Mouse (Mus musculus): Measurements from ENCODE around the gene Gys1. TPM values are rescaled to one million over a fixed set of nuclear protein-coding genes. Genes with fewer than 3 reads are reported as not detected.

The Gys1 gene
- total and polyA plus RNA-seq, 3 experiments: 14.0 to 27.2 (median 23.9) TPM

DNA sequence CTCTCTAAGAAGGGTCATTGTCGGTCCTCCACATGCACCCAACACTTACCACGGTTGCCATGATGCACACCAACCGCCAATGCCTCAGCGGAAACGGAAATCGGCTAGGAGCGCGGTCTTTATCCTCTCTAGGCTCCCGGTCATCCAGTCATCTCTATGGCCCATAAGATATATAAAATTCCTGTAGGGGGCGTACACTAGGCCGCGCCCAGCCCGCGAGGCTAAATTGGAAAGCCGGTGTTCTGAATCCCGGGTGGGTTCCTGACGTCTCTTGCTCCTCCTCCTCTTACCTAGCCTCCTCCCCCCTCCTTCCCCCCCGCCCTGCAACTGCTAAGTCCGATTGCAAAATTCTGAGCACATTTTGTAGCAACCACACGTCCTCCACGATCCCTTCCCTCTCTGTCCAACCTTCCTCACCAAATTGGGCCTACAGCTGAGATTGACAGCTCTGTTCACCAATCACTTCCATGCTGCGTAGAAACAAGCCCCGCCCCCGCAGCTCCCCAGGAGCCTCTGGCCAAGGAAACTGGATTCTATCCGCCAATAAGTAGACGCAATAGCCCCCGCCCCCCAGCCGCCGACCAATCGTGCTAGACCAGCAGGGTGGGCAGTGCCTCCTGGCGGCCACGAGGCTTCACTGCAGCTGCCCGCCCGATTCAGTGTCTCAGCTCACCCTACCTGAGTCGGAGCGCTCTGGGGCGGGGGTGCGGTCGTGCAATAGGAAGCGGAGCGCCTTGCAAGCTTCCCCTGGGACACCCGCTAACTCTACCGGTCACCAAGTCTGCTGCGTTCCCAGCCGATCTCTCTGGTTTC is at the start of gene Gys1 (continued):
- TF ChIP-seq ZMIZ1 (IDR thresholded peaks at IDR 0.05; ENCODE audit: low read depth, low read length): peak; percentile 60; the same call in 1 of the 2 replicates

DNA sequence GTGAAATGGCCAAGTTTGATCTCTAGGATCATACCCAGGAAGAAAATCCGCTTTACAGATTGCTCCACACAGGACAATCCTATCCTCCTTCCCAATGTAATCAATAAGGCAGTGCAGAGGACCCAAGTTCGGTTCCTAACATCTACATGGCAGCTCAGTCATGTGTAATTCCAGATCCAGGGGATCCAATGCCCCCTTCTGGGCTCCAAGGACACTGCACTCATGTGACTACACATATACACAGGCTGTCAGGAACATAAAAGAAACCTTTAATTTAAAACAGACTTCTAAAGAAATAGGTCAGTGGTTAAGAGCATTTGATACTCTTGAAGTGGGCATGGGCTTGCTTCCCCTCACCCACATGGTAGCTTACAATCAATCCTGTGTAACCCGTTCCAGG is 48.6 kb upstream of the Gys1 start:
- no peak overlapping the region for H3K4me2 ChIP-seq (ENCODE audit: insufficient read depth, low read depth, poor library complexity, severe bottlenecking)
- no peaks in the 10 kb centered on the region for H3K9me3 ChIP-seq (replicated peaks; ENCODE audit: low read length)
- no peaks in the 10 kb centered on the region for H3K27me3 ChIP-seq (replicated peaks)
- no peak for TF ChIP-seq MYC (IDR thresholded peaks at IDR 0.05; ENCODE audit: low read depth, low read length)
- no peak for TF ChIP-seq KAT2A (IDR thresholded peaks at IDR 0.05; ENCODE audit: insufficient replicate concordance, low read length)
- no peak for TF ChIP-seq ZMIZ1 (IDR thresholded peaks at IDR 0.05; ENCODE audit: low read depth, low read length)
- TF ChIP-seq JUN (IDR thresholded peaks at IDR 0.05; ENCODE audit: insufficient read depth, low read depth, low read length): no peak
- TF ChIP-seq NELFE (IDR thresholded peaks at IDR 0.05; ENCODE audit: low read depth, low read length): no peak
- no peak for TF ChIP-seq POLR2A (IDR thresholded peaks at IDR 0.05; ENCODE audit: low read depth, low read length)
- no peak for TF ChIP-seq MXI1 (IDR thresholded peaks at IDR 0.05; ENCODE audit: low read depth, low read length)
- no peak for TF ChIP-seq BHLHE40 (IDR thresholded peaks at IDR 0.05; ENCODE audit: low read depth, low read length)
- no peak for TF ChIP-seq MAX (IDR thresholded peaks at IDR 0.05; ENCODE audit: low read length)
- TF ChIP-seq PAX5 (IDR thresholded peaks at IDR 0.05; ENCODE audit: low read length): no peak
- TF ChIP-seq RCOR1 (conservative IDR thresholded peaks at IDR 0.05; ENCODE audit: low read depth, low read length): no peak
- no peak for TF ChIP-seq ELF1 (IDR thresholded peaks at IDR 0.05; ENCODE audit: low read depth, low read length)
- TF ChIP-seq ZKSCAN1 (IDR thresholded peaks at IDR 0.05; ENCODE audit: borderline replicate concordance, low read depth, low read length): no peak
- DNase-seq (ENCODE audit: extremely low read depth): no peak
- no peak overlapping the region for H3K27ac ChIP-seq (ENCODE audit: insufficient read depth, low read depth)
- peaks cover 86 to 97% of the 10 kb centered on the region in 2 experiments for H3K36me3 ChIP-seq (replicated peaks in 1 of 2; ENCODE audit: control insufficient read depth in 1 of 2, insufficient read depth in 1 of 2, low read length in 1 of 2)
- in situ Hi-C loops (cut with MboI; ENCODE audit: low pct_ligation_motif_present, low pct_unique_long_range_greater_than_20kb, low sequenced_read_pairs): no loop called here
- H3K9ac ChIP-seq (ENCODE audit: insufficient read depth, low read depth): no peak overlapping the region
- H3K4me3 ChIP-seq (replicated peaks in 1 of 3; ENCODE audit: low read depth in 2 of 3, low read length in 2 of 3, poor library complexity in 1 of 3): no peak overlapping the region
- no peaks in the 10 kb centered on the region for H3K4me1 ChIP-seq (ENCODE audit: control insufficient read depth in 1 of 2, insufficient read depth in 2 of 2)
- H3K79me2 ChIP-seq (replicated peaks; ENCODE audit: control insufficient read depth, extremely low read depth, insufficient read depth, poor library complexity, severe bottlenecking): peaks cover 47% of the 10 kb centered on the region
- dilution Hi-C loops (cut with MboI; ENCODE audit: extremely low pct_ligation_motif_present, extremely low pct_unique_long_range_greater_than_20kb, low sequenced_read_pairs): no loop called here

DNA sequence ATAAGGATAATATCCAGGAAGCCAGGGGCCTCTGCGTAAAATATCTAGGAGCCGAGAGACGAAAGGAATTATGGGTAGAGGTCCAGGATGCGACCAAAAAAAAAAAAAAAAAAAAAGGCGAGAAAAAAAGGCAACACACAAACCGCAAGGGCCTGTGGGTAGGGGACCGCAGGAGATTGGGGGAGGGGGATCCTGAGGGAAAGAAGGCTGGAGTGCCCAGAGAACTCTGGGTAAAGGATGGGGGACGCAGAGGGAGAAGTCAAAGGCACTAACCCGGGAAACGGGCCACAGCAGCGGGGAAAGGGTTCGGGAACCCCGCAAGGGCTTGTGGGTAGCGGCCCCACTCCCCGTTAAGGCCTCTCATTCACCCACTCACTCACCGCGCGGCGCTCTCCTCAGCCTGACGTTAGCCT is 39.5 kb upstream of the Gys1 start:
- peak; percentile 93 for TF ChIP-seq ZNF384 (IDR thresholded peaks at IDR 0.05; ENCODE audit: low read depth, low read length)
- TF ChIP-seq MAZ (IDR thresholded peaks at IDR 0.05; ENCODE audit: low read depth, low read length): no peak
- no peak for DNase-seq (ENCODE audit: extremely low read depth)
- H3K79me2 ChIP-seq (replicated peaks; ENCODE audit: control insufficient read depth, extremely low read depth, insufficient read depth, poor library complexity, severe bottlenecking): peaks cover 44% of the 10 kb centered on the region
- peaks cover 0 to 24% of the 10 kb centered on the region in 2 experiments; a peak in 2 of 4 replicates for H3K4me1 ChIP-seq (ENCODE audit: control insufficient read depth in 1 of 2, insufficient read depth in 2 of 2)
- dilution Hi-C loops (cut with MboI; ENCODE audit: extremely low pct_ligation_motif_present, extremely low pct_unique_long_range_greater_than_20kb, low sequenced_read_pairs): no loop called here
- H3K36me3 ChIP-seq (replicated peaks in 1 of 2; ENCODE audit: control insufficient read depth in 1 of 2, insufficient read depth in 1 of 2, low read length in 1 of 2): peaks cover 26 to 41% of the 10 kb centered on the region in 2 experiments
- no peaks in the 10 kb centered on the region for H3K27me3 ChIP-seq (replicated peaks)
- H3K27ac ChIP-seq (ENCODE audit: insufficient read depth, low read depth): peak overlapping the region; percentile 71
- H3K4me3 ChIP-seq (replicated peaks in 1 of 3; ENCODE audit: low read depth in 2 of 3, low read length in 2 of 3, poor library complexity in 1 of 3): peak overlapping the region; percentile 78 to 97 (median 89)
- peak overlapping the region; percentile 87; the same call in 1 of the 2 replicates for H3K4me2 ChIP-seq (ENCODE audit: insufficient read depth, low read depth, poor library complexity, severe bottlenecking)
- H3K9ac ChIP-seq (ENCODE audit: insufficient read depth, low read depth): peak overlapping the region; percentile 84
- in situ Hi-C loops (cut with MboI; ENCODE audit: low pct_ligation_motif_present, low pct_unique_long_range_greater_than_20kb, low sequenced_read_pairs): loop anchor here (10.0 kb wide), 1 partner anchor 90 kb away; no protein-coding TSS in a partner anchor
- H3K9me3 ChIP-seq (replicated peaks; ENCODE audit: low read length): no peaks in the 10 kb centered on the region

Measured in CH12.LX (cell line).